Mouse (Mus musculus) small intestine, adult 2 months (tissue): ENCODE data around the gene Dhrs7b.

ENCODE experiments used
- CTCF ChIP-seq: fragments of 200-500 bp; IDR thresholded peaks from 2 replicates; pipeline ENCODE4 v1.5.1; 2012; ENCODE audit warnings: low read depth, mild to moderate bottlenecking, control low read depth, inconsistent platforms, low read length, moderate library complexity, mixed read lengths; ENCODE audit not compliant: insufficient replicate concordance, insufficient read length; ENCODE audit errors: extremely low read depth
- POLR2A ChIP-seq: fragments of 200-500 bp; IDR thresholded peaks from 2 replicates; pipeline ENCODE4 v1.6.1; 2012; ENCODE audit warnings: low read depth, mild to moderate bottlenecking, control low read depth, inconsistent platforms, low read length, moderate library complexity

GRCm38 (mm10) chr11:60837644-60838406, 7.4 kb downstream of the Dhrs7b start:
- TF ChIP-seq POLR2A (peak; percentile 51; the same call in 1 of the 2 replicates), CTCF (no peak)
